ENCODE assay signal across 8 mouse cellular contexts in genomic region chr12:87266108-87266826, GRCm38 (mm10). TPM values are rescaled to one million over a fixed set of nuclear protein-coding genes. Genes with fewer than 3 reads are reported as not detected.
DNase-seq lines count a peak whose midpoint lies in the region; ATAC-seq and TF ChIP-seq lines count a peak whose summit lies in the region.

Gene Vipas39, minus strand, starts transcription at chr12:87266256.
Gene Ahsa1, plus strand, starts transcription at chr12:87266479.

- peaks cover 38% of the 10 kb centered on the region for H3K36me3 ChIP-seq in forebrain, postnatal 0 days (ENCODE audit: insufficient read depth)
- H3K36me3 ChIP-seq in lung, embryonic 15.5 days = peaks cover 45% of the 10 kb centered on the region

- TF ChIP-seq CTCF in cerebellum, adult 2 months (IDR thresholded peaks at IDR 0.05; ENCODE audit: borderline replicate concordance, insufficient read depth, low read depth, low read length) = no peak
- peak; percentile 61 for TF ChIP-seq CTCF in forebrain, postnatal 0 days (IDR thresholded peaks at IDR 0.05; ENCODE audit: low read depth)

- H3K4me2 ChIP-seq in forebrain, postnatal 0 days (ENCODE audit: low read depth) = peak within 1 kb of the TSS; percentile 91
- H3K4me2 ChIP-seq in lung, embryonic 15.5 days = peak within 1 kb of the TSS; percentile 75

- ATAC-seq in forebrain, postnatal 0 days = peak; percentile 97
- peak; percentile 97 for ATAC-seq in lung, embryonic 15.5 days (ENCODE audit: borderline replicate concordance, extremely low read depth, low FRiP score, low TSS enrichment)

- peak within 1 kb of the TSS; percentile 78 for H3K4me3 ChIP-seq in cerebellum, adult 2 months (replicated peaks; ENCODE audit: insufficient read depth, low read depth, low read length)
- H3K4me3 ChIP-seq in forebrain, postnatal 0 days (ENCODE audit: low read depth, low read length) = peak within 1 kb of the TSS; percentile 66
- H3K4me3 ChIP-seq in lung, embryonic 15.5 days = peak within 1 kb of the TSS; percentile 89

- H3K9ac ChIP-seq in forebrain, postnatal 0 days = peak within 1 kb of the TSS; percentile 85
- peak within 1 kb of the TSS; percentile 94 for H3K9ac ChIP-seq in lung, embryonic 15.5 days

- peak; percentile 99 for DNase-seq in MEL-GATA-1-ER (ENCODE audit: extremely low read depth, low read depth)
- DNase-seq in cerebellum, adult 2 months = peak; percentile 92 to 96
- peak; percentile 97 for DNase-seq in forebrain, postnatal 0 days
- DNase-seq in heart, postnatal 4 days = peak; percentile 87
- DNase-seq in layer of hippocampus, adult 8-10 months (ENCODE audit: low spot score in 2 of 2) = peak; percentile 93 to 95
- peak; percentile 88 for DNase-seq in ovary, adult 18-20 months (ENCODE audit: low spot score)
- peak; percentile 96 for DNase-seq in thymus, postnatal 0 days (ENCODE audit: low spot score)

- H3K9me3 ChIP-seq in forebrain, postnatal 0 days (ENCODE audit: low read length) = no peaks in the 10 kb centered on the region
- no peaks in the 10 kb centered on the region for H3K9me3 ChIP-seq in lung, embryonic 15.5 days

- peaks cover 5% of the 10 kb centered on the region; the same call in 1 of the 2 replicates for H3K4me1 ChIP-seq in cerebellum, adult 2 months (ENCODE audit: control insufficient read depth, insufficient read depth, low read length)
- peaks cover 16% of the 10 kb centered on the region for H3K4me1 ChIP-seq in forebrain, postnatal 0 days (ENCODE audit: insufficient read depth)
- H3K4me1 ChIP-seq in lung, embryonic 15.5 days = peaks cover 17% of the 10 kb centered on the region

- H3K27ac ChIP-seq in cerebellum, adult 2 months (ENCODE audit: insufficient read depth, low read length) = peak within 1 kb of the TSS; percentile 63
- peak within 1 kb of the TSS; percentile 89 for H3K27ac ChIP-seq in forebrain, postnatal 0 days (ENCODE audit: low read depth, low read length)
- peak within 1 kb of the TSS; percentile 91 for H3K27ac ChIP-seq in lung, embryonic 15.5 days

- under 1% methylated on average over 31 of the region's 31 CpGs for WGBS in cerebellum, adult 2 months
- 1% methylated on average over 31 of the region's 31 CpGs for WGBS in forebrain, postnatal 0 days
- 0% methylated on average over 31 of the region's 31 CpGs for WGBS in lung, embryonic 15.5 days

- peak; percentile 94 for TF ChIP-seq POLR2A in cerebellum, adult 2 months (IDR thresholded peaks at IDR 0.05; ENCODE audit: borderline replicate concordance, insufficient read depth, low read length)

- no peaks in the 10 kb centered on the region for H3K27me3 ChIP-seq in cerebellum, adult 2 months (ENCODE audit: control insufficient read depth, insufficient read depth, low read length)
- no peaks in the 10 kb centered on the region for H3K27me3 ChIP-seq in forebrain, postnatal 0 days (ENCODE audit: insufficient read depth, low read length)
- H3K27me3 ChIP-seq in lung, embryonic 15.5 days = no peaks in the 10 kb centered on the region

RNA-seq across cellular contexts. Expression of gene Vipas39, which starts in this region (rescaled TPM):
- polyA plus RNA-seq in cerebellum, adult 2 months (2012; rRNA removed) = 58.2 and 60.3 TPM in 2 replicates
- 77.6 and 79.4 TPM in 2 replicates for total RNA-seq in forebrain, postnatal 0 days (2014; rRNA removed)
- polyA plus RNA-seq in forebrain, postnatal 0 days (2015; fragmentation: Nextera tagmentation; extraction: Ambion mirVana) = 54.6 and 57.7 TPM in 2 replicates
- total RNA-seq in heart, postnatal 4 days (2021) = 10 to 100 TPM; 28.1 to 28.4 TPM
- total RNA-seq in layer of hippocampus, adult 8-10 months (2022) = 10 to 100 TPM; 56.4 to 62.0 (median 61.4) TPM
- 40.7 and 41.1 TPM in 2 replicates for polyA plus RNA-seq in lung, embryonic 15.5 days (2015; fragmentation: Nextera tagmentation; extraction: Ambion mirVana)
- 30.5 and 33.2 TPM in 2 replicates for polyA plus RNA-seq in thymus, postnatal 0 days (2015; fragmentation: Nextera tagmentation; extraction: Ambion mirVana)

RNA-seq across cellular contexts. Expression of gene Ahsa1, which starts in this region (rescaled TPM):
- polyA plus RNA-seq in cerebellum, adult 2 months (2012; rRNA removed) = 238 and 246 TPM in 2 replicates
- total RNA-seq in forebrain, postnatal 0 days (2014; rRNA removed) = 137 and 184 TPM in 2 replicates
- 171 and 187 TPM in 2 replicates for polyA plus RNA-seq in forebrain, postnatal 0 days (2015; fragmentation: Nextera tagmentation; extraction: Ambion mirVana)
- 100 to 1,000 TPM in 1 of 2 experiments, 10 to 100 TPM in 1; 99.4 to 101 TPM for total RNA-seq in heart, postnatal 4 days (2021)
- total RNA-seq in layer of hippocampus, adult 8-10 months (2022) = 100 to 1,000 TPM; 150 to 192 (median 175) TPM
- 219 and 232 TPM in 2 replicates for polyA plus RNA-seq in lung, embryonic 15.5 days (2015; fragmentation: Nextera tagmentation; extraction: Ambion mirVana)
- polyA plus RNA-seq in thymus, postnatal 0 days (2015; fragmentation: Nextera tagmentation; extraction: Ambion mirVana) = 193 and 211 TPM in 2 replicates

Comparison
In these comparisons a context has a peak if more than half of its experiments do, and no peak if none do; other contexts are left out.
1. Peak in every context shown above with its lines: DNase-seq, ATAC-seq, H3K4me3 ChIP-seq and H3K27ac ChIP-seq.